Mouse (Mus musculus) inflammation-experienced regulatory T-cells, adult 6 months (primary cell): ENCODE data around the gene Ing4. TPM values are rescaled to one million over a fixed set of nuclear protein-coding genes. Genes with fewer than 3 reads are reported as not detected.
"Not testable (repeated sequence)": the region's sequence is repeated elsewhere in the genome, so short reads cannot be mapped to it uniquely, and the experiment has no call there.

Source experiments
- ATAC-seq: one replicate; pipeline ENCODE4 v1.8.0; 2017
- polyA plus RNA-seq, 3 experiments: library from polyadenylated mRNA; unstranded; fragments of 100-300 nt; shearing (Covaris generic); gene quantifications; one replicate each; pipeline ENCODE4 v1.2.1; 2017

Ing4 gene
- polyA plus RNA-seq, 3 experiments from 2014 or later = 39.9 to 61.7 (median 46.2) TPM

- no peak for ATAC-seq
Measured at GRCm38 (mm10) chr6:125042081-125042480, 2.5 kb downstream of the Ing4 start.

- peak; percentile 81 for ATAC-seq
Measured at GRCm38 (mm10) chr6:125046691-125047090, 7.1 kb downstream of the Ing4 start.

- ATAC-seq = no peak
Measured at GRCm38 (mm10) chr6:125049678-125050077, 10.1 kb downstream of the Ing4 start, which contains the start of gene Acrbp. Gene Acrbp, plus strand, starts transcription at chr6:125049689.

- no peak for ATAC-seq
Measured at GRCm38 (mm10) chr6:125051237-125051636, 11.7 kb downstream of the Ing4 start.

- no peak for ATAC-seq
Measured at GRCm38 (mm10) chr6:125061493-125061892, 21.9 kb downstream of the Ing4 start.

GRCm38 (mm10) chr6:125062511-125062910 is 23.0 kb downstream of the Ing4 start:
- ATAC-seq = no peak

- no peak for ATAC-seq
Measured at GRCm38 (mm10) chr6:125063906-125064305, 24.3 kb downstream of the Ing4 start.

GRCm38 (mm10) chr6:125065223-125065622 is 25.7 kb downstream of the Ing4 start:
- ATAC-seq = not testable (repeated sequence)

GRCm38 (mm10) chr6:125067571-125067995 is 28.0 kb downstream of the Ing4 start, which contains the start of gene Lpar5:
Gene Lpar5, plus strand, starts transcription at chr6:125067920.
- peak; percentile 20 for ATAC-seq

GRCm38 (mm10) chr6:125071170-125071895 is 31.8 kb downstream of the Ing4 start:
- peak; percentile 79 for ATAC-seq

GRCm38 (mm10) chr6:125071896-125072279 is 32.3 kb downstream of the Ing4 start:
- no peak for ATAC-seq

- ATAC-seq = no peak
Measured at GRCm38 (mm10) chr6:125073825-125074224, 34.3 kb downstream of the Ing4 start.

- no peak for ATAC-seq
Measured at GRCm38 (mm10) chr6:125081394-125081793, 41.8 kb downstream of the Ing4 start.

GRCm38 (mm10) chr6:125081797-125082560 is 42.4 kb downstream of the Ing4 start:
- no peak for ATAC-seq

GRCm38 (mm10) chr6:125082801-125083386 is 43.3 kb downstream of the Ing4 start:
- no peak for ATAC-seq

GRCm38 (mm10) chr6:125084424-125084823 is 44.9 kb downstream of the Ing4 start:
- ATAC-seq = peak; percentile 89

GRCm38 (mm10) chr6:125087937-125088336 is 48.4 kb downstream of the Ing4 start:
- no peak for ATAC-seq

GRCm38 (mm10) chr6:125088561-125089321 is 49.2 kb downstream of the Ing4 start:
- no peak for ATAC-seq

GRCm38 (mm10) chr6:125089521-125090321 is 50.2 kb downstream of the Ing4 start:
- ATAC-seq = peak; percentile 32

GRCm38 (mm10) chr6:125090341-125091085 is 51.0 kb downstream of the Ing4 start:
- no peak for ATAC-seq

GRCm38 (mm10) chr6:125092372-125092771 is 52.8 kb downstream of the Ing4 start:
- ATAC-seq = no peak
